Mouse (Mus musculus) cerebellum, adult 9-11 months (tissue): Measurements from ENCODE around the gene Rfx4.
A peak's percentile ranks its signal among the peaks of the same experiment; 100 is the strongest.

Source experiments
- DNase-seq: peaks from one replicate; pipeline ENCODE4 v3.0.0; 2022

Gene Rfx4

DNA sequence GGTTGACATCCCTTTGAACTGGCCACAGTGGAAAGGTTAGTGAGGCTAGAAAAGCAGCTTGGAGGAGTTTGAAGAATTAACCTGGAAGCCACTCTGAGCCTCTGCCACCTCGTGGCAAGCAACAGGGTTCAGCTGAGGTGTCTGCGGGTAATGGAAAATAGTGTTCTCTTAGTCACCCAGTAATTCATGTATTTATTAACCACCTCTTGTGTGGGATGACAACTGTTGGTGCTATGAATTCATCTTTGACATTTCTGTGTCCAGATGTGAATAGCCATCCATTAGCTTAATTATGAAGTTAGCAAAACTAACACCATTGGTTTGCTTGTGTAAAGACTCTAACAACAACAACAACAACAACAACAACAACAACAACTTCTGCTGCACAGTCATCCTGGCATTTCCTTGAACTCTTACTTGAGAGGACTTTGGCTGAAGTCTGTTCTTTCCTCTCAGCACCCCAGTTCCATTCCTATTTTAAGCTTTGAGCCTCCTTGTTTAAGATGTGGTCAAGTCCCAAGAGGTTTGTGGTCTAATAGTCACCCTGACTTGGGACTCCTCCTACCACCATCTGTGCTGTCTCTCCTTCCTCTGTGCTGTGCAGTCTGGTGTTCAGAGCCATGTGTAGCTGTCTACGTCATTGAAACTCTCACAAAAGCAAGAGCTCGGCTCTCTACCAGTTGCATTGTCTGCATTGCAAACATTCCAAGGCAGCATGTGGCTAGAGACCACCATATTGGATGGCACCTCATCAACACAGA lies 60.0 kb downstream of the Rfx4 start:
- DNase-seq, result no peak

DNA sequence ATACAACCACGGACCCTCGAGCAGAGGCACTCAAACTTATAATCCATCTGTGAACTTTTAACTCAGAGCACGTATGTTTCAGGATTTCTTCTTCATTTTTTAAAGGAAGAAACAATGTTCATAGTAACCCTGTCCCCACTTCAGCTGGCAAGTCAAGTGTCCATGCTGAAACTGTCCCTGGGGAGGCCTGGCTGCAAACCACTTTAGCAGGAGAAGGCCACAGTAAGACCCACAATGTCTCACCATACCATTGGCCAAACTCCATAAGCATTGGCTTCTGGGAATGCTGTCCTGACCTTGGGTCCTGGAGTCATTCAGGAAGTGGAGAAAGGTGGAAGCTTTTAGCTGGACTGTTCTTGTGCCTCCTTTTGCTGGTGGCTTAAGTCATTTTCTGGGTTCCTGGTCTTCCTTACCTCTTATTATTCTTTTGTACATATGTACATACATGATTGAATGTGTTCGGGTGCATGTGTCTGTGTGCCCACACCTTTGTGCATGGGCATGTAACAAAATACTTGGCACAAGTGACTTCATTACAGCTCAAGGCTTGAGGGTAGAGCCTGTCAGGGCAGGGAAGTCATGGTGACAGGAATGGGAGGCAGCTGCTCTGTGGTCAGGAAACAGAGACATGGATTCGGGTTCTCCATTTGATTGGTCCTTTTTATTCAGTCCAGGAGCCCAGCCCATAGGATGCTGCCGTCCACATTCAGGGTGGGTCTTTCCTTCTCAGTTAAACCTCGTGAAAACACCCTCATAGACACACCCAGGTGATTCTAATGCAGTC lies 61.4 kb downstream of the Rfx4 start:
- no peak for DNase-seq

DNA sequence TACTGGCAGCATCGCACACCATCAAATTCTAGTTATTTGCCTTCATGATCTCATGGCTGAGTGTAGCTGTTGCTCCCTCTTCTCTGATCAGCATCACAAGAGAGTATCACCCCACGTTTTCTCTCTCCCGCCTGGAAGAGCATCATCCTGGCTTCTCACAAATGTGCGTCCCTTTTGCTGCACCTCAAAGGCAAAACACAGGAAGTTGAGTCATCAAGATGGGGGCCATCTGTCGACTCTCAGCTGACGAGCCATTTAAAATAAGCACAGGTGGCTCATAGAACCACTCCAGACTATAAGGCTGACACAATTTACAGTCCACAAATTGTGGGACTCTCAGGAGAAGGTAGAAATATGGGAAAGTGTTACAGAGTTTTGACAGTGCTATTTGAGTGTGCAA lies 63.8 kb downstream of the Rfx4 start:
- DNase-seq, result no peak

GRCm38 (mm10) chr10:84820230-84820629 lies 64.4 kb downstream of the Rfx4 start:
- DNase-seq, result no peak

- no peak for DNase-seq
Measured at GRCm38 (mm10) chr10:84822741-84823151, 66.9 kb downstream of the Rfx4 start.

DNA sequence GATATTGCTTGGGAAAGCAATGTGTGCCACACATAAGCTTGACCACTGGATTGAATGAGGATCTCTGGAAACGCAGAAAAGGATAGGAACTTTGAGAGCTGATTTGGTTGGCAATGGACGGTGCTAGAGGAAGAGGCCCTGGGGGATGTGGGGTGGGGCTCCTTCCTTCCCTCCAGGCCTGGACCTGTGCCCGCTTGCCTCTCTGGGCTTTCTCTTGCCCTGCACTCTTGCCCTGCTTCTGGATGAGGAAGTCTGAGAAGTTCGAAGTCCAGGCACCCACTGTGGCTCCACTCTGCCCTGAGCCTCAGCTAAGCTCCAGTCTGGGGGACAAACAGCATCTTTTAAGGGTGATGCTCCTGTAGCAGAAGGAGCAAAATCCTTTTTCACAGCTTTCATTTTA lies 67.8 kb downstream of the Rfx4 start:
- no peak for DNase-seq

DNA sequence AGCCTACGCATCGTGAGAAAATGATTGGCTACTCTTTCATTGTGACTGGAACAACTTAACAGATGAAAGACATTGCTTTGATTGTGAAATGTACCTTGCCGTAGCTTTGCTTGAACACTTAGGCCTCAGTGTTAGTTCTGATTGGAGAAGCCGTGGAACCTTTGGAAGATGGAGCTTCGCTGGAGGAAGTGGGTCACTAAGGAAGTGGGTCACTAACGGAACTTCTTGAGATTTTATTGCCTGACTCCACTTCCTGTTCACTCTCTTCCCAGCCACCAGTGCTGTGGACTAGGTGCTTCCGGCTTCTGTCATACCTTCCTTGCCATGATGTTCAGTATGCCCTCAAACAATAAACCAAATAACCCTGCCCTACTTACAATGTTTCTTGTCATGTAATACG lies 73.1 kb downstream of the Rfx4 start:
- no peak for DNase-seq

DNA sequence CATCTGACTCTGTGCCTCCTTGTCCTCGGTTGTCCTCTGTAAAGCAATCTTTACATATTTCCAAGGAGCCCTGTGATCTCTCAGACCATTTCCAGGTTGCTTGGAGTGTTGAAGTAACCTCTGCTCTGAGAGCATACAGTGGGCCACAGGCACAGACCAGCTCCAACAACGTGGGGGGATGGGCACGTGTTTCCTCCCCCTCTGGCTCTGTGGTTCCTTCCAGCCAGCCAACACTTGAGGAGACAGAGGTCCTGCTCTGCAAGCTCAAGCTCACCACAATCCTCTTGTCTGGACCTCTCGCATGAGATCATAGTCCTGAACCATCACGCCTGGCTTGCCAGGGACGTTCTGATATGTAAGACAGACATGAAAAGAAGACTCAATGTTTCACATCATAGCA lies 79.7 kb downstream of the Rfx4 start:
- no peak for DNase-seq

GRCm38 (mm10) chr10:84836104-84836503 lies 80.2 kb downstream of the Rfx4 start:
- peak; percentile 14 for DNase-seq

GRCm38 (mm10) chr10:84837355-84837754 lies 81.5 kb downstream of the Rfx4 start:
- DNase-seq, result no peak

DNA sequence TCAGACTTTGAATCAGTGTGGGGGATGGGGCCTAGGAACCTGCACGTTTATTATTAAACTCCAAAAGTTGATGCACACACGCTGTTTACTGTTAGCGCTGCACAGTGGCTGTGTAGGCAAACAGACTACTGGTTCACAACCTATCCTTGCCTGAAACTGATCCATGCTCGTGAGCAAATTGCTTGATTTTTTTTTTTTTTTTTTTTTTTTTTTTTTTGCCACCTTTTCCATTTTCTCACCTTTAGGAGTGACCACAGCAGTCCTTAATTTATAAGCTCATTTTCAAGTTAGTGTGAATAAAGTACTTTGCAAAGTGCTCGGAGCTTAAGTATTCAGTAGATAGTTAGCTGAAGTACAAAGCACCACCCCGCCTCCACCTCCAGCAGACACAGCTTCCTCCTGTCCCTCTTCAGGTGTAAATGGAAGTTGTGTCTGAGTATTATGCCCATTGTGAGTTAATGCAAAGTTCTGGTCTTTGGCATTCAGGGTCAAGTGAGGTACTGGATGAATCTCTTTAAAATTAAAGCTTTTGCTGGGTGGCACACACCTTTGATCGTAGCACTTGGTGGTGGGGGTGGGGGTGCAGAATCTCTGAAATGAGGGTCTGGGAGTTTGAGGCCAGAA lies 83.1 kb downstream of the Rfx4 start:
- no peak for DNase-seq

GRCm38 (mm10) chr10:84846638-84847037 lies 90.8 kb downstream of the Rfx4 start:
- DNase-seq, result no peak

GRCm38 (mm10) chr10:84851981-84852979 lies 96.4 kb downstream of the Rfx4 start:
- peak; percentile 90 for DNase-seq

DNA sequence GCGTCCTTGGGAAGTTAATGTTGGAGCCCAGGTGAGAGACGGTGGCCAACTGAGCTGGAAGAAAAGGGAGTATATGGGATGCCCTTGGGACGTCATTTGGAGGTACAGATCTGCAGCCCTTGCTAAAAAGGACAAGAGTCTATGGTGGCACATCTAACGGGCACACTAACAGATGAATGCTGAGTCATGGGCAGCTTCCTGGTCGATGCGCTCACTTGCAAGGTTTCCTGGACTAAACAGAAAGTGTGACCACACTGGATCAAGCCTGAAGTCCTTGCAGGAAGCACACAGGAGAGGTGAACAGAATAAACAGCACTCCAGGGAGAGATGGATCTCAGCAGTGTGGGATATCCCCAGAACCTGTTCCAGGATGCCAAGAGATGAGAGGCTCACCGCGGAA lies 98.2 kb downstream of the Rfx4 start:
- DNase-seq, result no peak

DNA sequence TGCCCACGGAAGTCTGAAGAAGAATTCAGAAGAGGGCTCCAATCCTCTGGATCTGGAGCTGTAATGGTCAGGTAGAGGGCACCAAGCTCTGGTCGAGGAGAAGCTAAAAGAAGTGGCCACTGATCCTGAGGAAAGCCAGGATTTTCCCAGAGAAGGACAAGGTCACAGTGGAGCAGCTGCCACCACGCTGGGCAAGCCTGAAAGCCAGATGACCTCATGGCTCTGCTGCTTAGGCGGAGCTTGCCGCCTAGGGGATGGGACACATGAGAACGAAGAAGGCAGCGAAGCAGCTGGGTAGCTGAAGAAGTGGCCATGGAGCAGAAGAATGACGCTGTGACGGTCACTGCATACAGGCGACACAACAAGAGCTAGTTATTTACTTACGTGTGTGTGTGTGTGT lies 99.6 kb downstream of the Rfx4 start:
- DNase-seq, result no peak

GRCm38 (mm10) chr10:84858371-84858770 lies 102.5 kb downstream of the Rfx4 start:
- no peak for DNase-seq

DNA sequence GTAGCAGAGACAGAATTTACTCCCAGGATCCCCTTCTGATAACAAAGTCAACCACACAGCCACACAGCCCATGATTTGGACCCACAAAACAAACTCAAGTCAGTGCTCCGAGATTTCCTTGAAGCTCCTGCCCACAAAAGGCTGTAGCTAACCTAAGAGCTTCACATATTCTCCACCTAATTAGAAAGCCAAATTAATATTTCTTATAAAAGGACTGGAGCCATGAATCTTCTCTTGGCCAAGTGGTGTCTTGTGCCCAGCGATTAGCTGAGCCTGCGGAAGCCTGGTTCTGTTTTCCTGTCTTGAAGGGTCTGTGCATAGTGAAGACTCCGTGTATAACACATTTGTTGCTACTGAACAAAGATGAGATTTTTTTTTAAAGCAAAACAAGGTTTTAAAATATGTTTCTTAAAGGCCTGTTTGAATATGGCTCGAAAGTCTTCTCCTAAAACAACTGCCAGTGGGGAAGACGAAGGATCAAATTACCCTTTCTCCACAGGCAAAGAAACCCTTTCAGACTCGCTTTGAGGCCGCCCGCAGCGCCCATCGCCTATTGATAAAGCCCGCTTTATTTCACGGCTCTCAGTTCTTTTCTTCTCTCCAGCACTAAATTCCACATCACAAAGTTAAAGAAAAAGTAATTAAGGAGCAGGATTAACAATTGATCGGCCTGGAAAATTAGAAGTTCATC lies 103.1 kb downstream of the Rfx4 start:
- no peak for DNase-seq

GRCm38 (mm10) chr10:84859556-84860380 lies 103.9 kb downstream of the Rfx4 start:
- DNase-seq, result no peak

GRCm38 (mm10) chr10:84863488-84863887 lies 107.6 kb downstream of the Rfx4 start:
- no peak for DNase-seq

GRCm38 (mm10) chr10:84867577-84867976 lies 111.7 kb downstream of the Rfx4 start:
- no peak for DNase-seq

DNA sequence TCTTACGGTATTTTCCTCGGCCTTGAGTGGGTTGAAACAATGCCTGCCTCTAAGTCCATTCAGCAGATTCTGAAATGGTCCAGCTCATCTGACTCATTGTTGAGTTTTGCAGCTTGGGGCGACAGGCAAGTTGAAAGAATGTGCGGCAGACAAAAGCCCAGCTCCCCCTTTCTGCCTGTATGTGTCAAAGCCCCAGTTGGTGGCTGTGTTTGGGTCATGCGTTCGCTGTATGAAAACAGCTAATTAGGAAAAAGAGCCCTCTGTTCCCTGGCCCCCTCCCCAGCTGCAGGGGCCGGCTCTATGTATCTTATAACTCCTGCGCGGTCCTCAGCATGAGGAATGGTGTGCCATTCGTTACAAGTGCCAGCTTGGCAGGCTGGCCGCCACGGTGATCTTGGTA lies 115.4 kb downstream of the Rfx4 start:
- DNase-seq, result no peak
